Mouse (Mus musculus) testis, adult 2 months (tissue): ENCODE data around the gene 4933434E20Rik. TPM values are rescaled to one million over a fixed set of nuclear protein-coding genes. Genes with fewer than 3 reads are reported as not detected.

Experiments
- H3K27ac ChIP-seq: fragments of 200-500 bp; 2 replicates; pipeline ENCODE4 v1.5.1; 2012; ENCODE audit warnings: low read depth, low read length; ENCODE audit not compliant: control insufficient read depth, insufficient read depth
- H3K27me3 ChIP-seq: fragments of 200-500 bp; 2 replicates; pipeline ENCODE4 v1.6.1; 2012; ENCODE audit warnings: mild to moderate bottlenecking, low read length, moderate library complexity; ENCODE audit not compliant: control insufficient read depth, insufficient read depth
- H3K36me3 ChIP-seq: fragments of 200-500 bp; 2 replicates; pipeline ENCODE4 v1.6.1; 2012; ENCODE audit warnings: mild to moderate bottlenecking, low read length; ENCODE audit not compliant: control insufficient read depth, insufficient read depth
- H3K4me1 ChIP-seq: fragments of 200-500 bp; 2 replicates; pipeline ENCODE4 v1.6.1; 2012; ENCODE audit warnings: low read length; ENCODE audit not compliant: control insufficient read depth, insufficient read depth
- H3K4me3 ChIP-seq: fragments of 200-500 bp; 2 replicates; pipeline ENCODE4 v1.5.1; 2012; ENCODE audit warnings: low read depth, mild to moderate bottlenecking, low read length, moderate library complexity, mixed read lengths; ENCODE audit not compliant: control insufficient read depth
- CTCF ChIP-seq: fragments of 200-500 bp; IDR thresholded peaks from 2 replicates; pipeline ENCODE4 v1.5.1; 2012; ENCODE audit warnings: low read depth, mild to moderate bottlenecking, inconsistent platforms, low read length, moderate library complexity; ENCODE audit not compliant: control insufficient read depth, insufficient read depth, insufficient replicate concordance
- POLR2A ChIP-seq: fragments of 200-500 bp; IDR thresholded peaks from 2 replicates; pipeline ENCODE4 v1.6.1; 2012; ENCODE audit warnings: low read depth, mild to moderate bottlenecking, inconsistent platforms, low read length, moderate library complexity; ENCODE audit not compliant: control insufficient read depth
- polyA plus RNA-seq: library from polyadenylated mRNA; depleted of rRNA; stranded (reverse); fragments of >200 nt; gene quantifications from 2 replicates; pipeline ENCODE4 v1.2.3, GENCODE M21; 2012; rRNA removed

Gene 4933434E20Rik
- polyA plus RNA-seq = 122 and 133 TPM in 2 replicates

GRCm38 (mm10) chr3:90051441-90052350 is at the start of gene 4933434E20Rik:
4933434E20Rik (plus strand) TSS chr3:90051636.
- Histone ChIP-seq H3K27me3 (no peaks in the 10 kb centered on the region), H3K4me1 (no peaks in the 10 kb centered on the region), H3K36me3 (no peaks in the 10 kb centered on the region; the same call in 1 of the 2 replicates), H3K4me3 (peak within 1 kb of the TSS; percentile 98), H3K27ac (peak within 1 kb of the TSS; percentile 98)
- TF ChIP-seq POLR2A (peak; percentile 23; the same call in 1 of the 2 replicates), CTCF (no peak)

DNA sequence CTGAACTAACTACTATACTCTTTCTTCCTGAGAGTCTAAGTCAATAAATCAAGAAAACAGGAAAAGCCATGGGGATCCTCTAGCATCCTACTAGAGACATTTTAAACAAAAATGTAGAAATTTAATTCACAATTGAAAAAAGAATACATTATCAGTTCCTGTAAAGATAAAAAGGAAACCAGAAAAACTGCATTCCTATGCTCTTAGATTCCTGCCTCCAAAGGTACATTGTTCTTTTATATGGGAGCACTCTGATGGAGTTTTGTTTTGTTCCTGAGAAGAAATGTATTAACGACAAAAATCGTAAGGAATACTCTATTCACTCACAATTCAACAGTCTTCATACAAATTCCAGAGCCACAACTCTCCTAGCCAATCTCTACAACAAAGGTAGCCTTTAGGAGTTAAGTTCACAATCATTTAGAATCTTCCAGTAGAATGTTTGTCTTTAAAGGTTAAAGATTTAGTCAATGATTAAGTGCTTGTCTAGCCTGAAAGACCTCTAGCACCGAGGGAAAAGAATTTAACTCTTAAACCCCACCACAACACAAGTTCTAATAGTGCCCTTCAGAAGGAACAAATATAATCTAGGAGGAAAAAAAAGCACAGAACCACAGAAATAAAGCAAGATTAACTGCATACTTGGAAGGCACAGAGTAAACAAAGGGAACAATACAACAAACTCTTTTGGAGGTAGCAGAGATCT is 47.2 kb upstream of the 4933434E20Rik start:
- TF ChIP-seq POLR2A = no peak
- TF ChIP-seq CTCF = no peak
- Histone ChIP-seq H3K36me3 (peaks cover 8% of the 10 kb centered on the region), H3K4me3 (no peak overlapping the region), H3K27me3 (no peaks in the 10 kb centered on the region), H3K27ac (no peak overlapping the region), H3K4me1 (no peaks in the 10 kb centered on the region; the same call in 1 of the 2 replicates)

GRCm38 (mm10) chr3:90010291-90010690 is 41.1 kb upstream of the 4933434E20Rik start:
- Histone ChIP-seq H3K4me1 (no peaks in the 10 kb centered on the region), H3K4me3 (no peak overlapping the region), H3K27me3 (no peaks in the 10 kb centered on the region), H3K36me3 (peaks cover 4% of the 10 kb centered on the region; the same call in 1 of the 2 replicates), H3K27ac (no peak overlapping the region)
- TF ChIP-seq CTCF (no peak), POLR2A (no peak)

DNA sequence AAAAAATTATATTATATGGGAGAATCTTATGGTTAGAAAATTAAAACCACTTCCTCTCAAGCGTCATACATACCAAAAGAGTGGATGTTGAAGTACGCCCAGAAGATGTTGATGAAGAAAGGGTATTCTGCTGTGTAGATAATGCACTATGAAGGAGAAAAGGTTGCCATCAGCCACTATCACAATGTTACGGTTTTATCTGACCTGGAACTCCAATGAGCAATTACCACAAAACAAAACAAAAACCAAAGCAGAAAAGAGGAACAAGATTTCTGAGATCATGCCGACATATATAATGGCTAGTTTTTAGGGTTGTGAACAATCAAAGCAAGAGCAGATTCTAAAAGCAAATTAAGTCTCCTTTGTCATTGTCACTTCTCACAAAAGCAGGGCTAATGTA is 34.8 kb upstream of the 4933434E20Rik start:
- Histone ChIP-seq H3K4me3 (no peak overlapping the region), H3K27ac (no peak overlapping the region), H3K36me3 (no peaks in the 10 kb centered on the region; the same call in 1 of the 2 replicates), H3K27me3 (no peaks in the 10 kb centered on the region), H3K4me1 (no peaks in the 10 kb centered on the region)
- TF ChIP-seq POLR2A (no peak), CTCF (no peak)

DNA sequence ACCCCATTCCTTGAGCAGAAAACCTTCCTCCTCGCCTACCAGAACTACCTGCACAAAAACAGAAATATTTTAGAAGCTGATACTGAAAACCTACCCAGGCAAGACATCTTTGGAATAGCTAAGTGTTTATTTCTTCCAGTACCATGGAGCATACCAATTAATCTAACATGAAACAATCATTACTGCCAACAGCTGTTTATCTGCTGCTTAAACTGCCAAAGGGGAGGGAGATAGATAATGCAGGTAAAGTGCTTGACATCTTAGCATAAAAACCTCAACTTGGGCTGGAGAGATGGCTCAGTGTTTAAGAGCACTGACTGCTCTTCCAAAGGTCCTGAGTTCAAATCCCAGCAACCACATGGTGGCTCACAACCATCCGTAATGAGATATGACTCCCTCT is 16.8 kb upstream of the 4933434E20Rik start:
- Histone ChIP-seq H3K36me3 (no peaks in the 10 kb centered on the region), H3K27ac (no peak overlapping the region), H3K4me1 (no peaks in the 10 kb centered on the region)

DNA sequence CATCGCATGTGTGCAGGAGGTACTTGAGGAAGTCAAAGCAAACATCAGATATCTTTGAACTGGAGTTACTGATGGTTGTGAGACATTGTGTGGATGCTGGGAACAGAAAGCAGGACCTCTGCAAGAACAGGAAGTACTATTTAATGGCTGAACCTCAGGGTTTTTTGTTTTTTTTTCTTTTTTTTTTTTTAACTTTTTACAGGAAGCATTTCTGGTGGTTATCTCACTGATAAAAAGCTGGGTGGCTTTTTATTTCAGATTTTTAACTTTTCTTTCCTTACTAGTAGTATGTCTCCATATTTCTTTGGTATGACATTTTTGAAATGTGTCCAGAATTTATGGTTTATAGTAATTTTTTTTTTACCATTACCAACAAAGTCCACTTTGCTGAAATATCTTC is 15.2 kb upstream of the 4933434E20Rik start:
- Histone ChIP-seq H3K27ac (no peak overlapping the region), H3K36me3 (no peaks in the 10 kb centered on the region), H3K4me1 (no peaks in the 10 kb centered on the region), H3K27me3 (no peaks in the 10 kb centered on the region), H3K4me3 (no peak overlapping the region)
- no peak for TF ChIP-seq CTCF
- no peak for TF ChIP-seq POLR2A

More for the DNA sequence above, 16.8 kb upstream of the 4933434E20Rik start:
- Histone ChIP-seq H3K4me3 (no peak overlapping the region), H3K27me3 (no peaks in the 10 kb centered on the region)
- TF ChIP-seq POLR2A (no peak), CTCF (no peak)

DNA sequence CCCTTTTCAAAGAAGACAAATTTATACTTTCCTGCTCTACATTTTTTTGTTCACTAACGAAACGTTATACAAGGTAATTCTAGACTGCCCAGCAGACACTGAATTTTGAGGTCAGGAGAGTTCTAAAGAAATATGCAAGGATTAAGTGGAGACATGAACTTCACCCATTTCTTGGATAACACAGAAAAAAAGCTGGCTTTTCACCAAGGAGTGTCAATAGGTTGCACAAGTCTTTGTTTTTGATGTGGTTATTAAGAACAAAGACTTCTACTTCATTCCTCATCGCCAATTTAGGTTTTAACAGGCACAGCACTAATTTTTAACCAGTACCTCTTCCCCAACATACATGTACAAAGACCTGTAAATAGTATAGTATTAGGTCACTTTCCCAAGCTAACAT is 1.7 kb upstream of the 4933434E20Rik start:
- H3K36me3 ChIP-seq = 0 out of 2 replicates have a peak, but pooled peaks cover 1% of the 10 kb centered on the region
- TF ChIP-seq POLR2A = no peak
- no peak for TF ChIP-seq CTCF
- no peaks in the 10 kb centered on the region for H3K4me1 ChIP-seq
- H3K27me3 ChIP-seq = no peaks in the 10 kb centered on the region
- no peak overlapping the region for H3K4me3 ChIP-seq
- H3K27ac ChIP-seq = no peak overlapping the region
